Mouse (Mus musculus): ENCODE results near the gene Plcl1. TPM values are rescaled to one million over a fixed set of nuclear protein-coding genes. Genes with fewer than 3 reads are reported as not detected.

The Plcl1 gene
- polyA plus RNA-seq, 1 experiment from 2014 or later: 1.1 TPM

DNA sequence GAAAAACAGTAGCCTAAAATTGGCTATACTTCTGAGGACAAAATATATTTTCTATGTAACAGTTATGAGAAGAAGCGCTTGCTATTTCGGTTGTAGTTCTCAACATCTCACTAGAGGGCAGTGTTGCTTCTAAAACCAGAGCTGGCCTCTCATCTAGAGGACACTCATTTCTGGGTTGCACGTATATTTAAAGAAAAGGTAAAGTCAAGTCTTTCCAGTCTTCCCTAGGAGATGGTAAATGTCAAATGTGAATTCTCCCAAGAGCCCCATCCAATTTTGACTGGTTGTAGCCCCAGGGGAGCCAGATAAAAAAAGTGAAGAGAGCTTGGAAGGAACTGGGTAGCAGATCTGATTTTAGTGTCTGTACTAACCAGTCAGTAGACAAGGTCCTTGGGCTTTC is 1.3 kb upstream of the Plcl1 start:
- 2% methylated on average over 3 of the region's 3 CpGs for WGBS
- Histone ChIP-seq H3K9me3 (ENCODE audit: control insufficient read depth, low read length) (no peaks in the 10 kb centered on the region), H3K27ac (replicated peaks; ENCODE audit: low read depth, low read length) (no peak overlapping the region), H3K4me3 (ENCODE audit: low read depth, low read length) (no peak overlapping the region), H3K9ac (ENCODE audit: low read length) (no peak overlapping the region), H3K4me2 (ENCODE audit: low read depth, severe bottlenecking) (no peak overlapping the region), H3K27me3 (ENCODE audit: control insufficient read depth, insufficient read depth, low read length) (0 out of 2 replicates have a peak, but pooled peaks cover 2% of the 10 kb centered on the region), H3K36me3 (ENCODE audit: control insufficient read depth, insufficient read depth, low read length) (no peaks in the 10 kb centered on the region), H3K4me1 (ENCODE audit: control insufficient read depth, insufficient read depth, low read length) (no peaks in the 10 kb centered on the region)
- ATAC-seq (ENCODE audit: insufficient number of reproducible peaks, low FRiP score, low TSS enrichment, low read depth) (no peak), DNase-seq (ENCODE audit: low spot score) (peak; percentile 56)

DNA sequence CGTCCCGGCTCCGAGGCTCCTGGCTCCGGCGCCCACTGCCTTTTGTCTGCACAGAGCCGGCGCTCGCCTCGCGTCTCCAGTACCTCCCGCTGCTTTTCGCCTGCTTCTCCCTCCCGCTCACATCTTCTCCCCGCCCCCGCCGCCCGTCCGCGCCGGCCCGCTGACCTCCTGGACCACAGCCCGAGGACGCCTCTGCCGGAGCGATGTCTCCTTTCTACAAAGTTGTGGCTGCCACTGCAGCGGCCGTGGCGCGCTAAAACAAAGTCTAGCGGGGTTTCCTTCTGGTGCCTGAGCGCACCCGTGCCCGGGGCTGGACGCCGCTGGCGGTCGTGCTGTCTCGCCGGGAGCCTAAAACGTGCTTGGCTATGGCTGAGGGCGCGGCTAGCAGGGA is 297 bp downstream of the Plcl1 start:
- Histone ChIP-seq H3K4me2 (ENCODE audit: low read depth, severe bottlenecking) (peak overlapping the region; percentile 94), H3K4me3 (ENCODE audit: low read depth, low read length) (peak overlapping the region; percentile 48), H3K4me1 (ENCODE audit: control insufficient read depth, insufficient read depth, low read length) (no peaks in the 10 kb centered on the region), H3K9ac (ENCODE audit: low read length) (peak overlapping the region; percentile 28), H3K36me3 (ENCODE audit: control insufficient read depth, insufficient read depth, low read length) (no peaks in the 10 kb centered on the region), H3K9me3 (ENCODE audit: control insufficient read depth, low read length) (no peaks in the 10 kb centered on the region), H3K27me3 (ENCODE audit: control insufficient read depth, insufficient read depth, low read length) (0 out of 2 replicates have a peak, but pooled peaks cover 2% of the 10 kb centered on the region), H3K27ac (replicated peaks; ENCODE audit: low read depth, low read length) (no peak overlapping the region)
- DNase-seq (ENCODE audit: low spot score): no peak
- under 1% methylated on average over 42 of the region's 42 CpGs for WGBS
- peak; percentile 48 for ATAC-seq (ENCODE audit: insufficient number of reproducible peaks, low FRiP score, low TSS enrichment, low read depth)

DNA sequence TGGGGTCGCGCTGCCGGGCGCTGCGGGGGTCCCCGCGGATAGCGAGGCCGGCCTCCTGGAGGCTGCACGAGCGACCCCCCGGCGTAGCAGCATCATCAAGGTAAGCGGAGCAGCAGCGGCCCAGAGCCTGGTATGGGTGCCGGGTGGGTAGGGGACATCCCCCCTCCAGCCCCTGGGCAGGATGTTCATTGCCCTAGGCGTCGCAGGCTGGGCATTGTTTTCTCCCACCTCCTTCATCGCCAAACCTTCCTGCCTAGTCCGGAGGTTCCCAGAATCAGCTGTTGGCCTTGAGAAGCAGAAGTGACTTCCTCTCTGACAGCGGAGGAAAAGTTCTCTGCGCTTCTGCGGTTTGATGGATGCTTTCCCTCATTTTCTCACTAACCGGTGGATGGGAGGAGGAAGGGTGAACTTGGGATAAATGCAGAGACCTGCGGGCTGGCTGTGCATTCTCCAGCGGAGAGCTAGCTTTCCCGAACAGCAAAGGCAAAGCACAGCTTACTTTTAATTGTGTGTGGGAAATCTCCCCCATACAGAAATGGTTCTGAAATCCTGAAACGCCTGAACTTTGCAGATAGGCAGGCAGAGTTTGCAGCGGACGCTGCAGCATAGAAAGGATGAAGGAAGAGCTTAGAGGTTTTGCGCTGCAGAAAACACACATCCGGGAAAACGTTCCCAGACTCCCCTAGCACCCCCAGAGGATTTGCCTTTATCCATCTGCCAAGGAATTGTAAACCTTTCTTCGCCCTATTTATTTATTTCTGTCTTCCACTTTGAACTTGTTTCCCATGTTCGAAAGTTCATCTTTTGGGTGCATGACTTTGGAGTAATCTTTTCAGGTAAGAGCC is 1.0 kb downstream of the Plcl1 start:
- H3K9ac ChIP-seq (ENCODE audit: low read length): peak overlapping the region; percentile 28
- no peak overlapping the region for H3K27ac ChIP-seq (replicated peaks; ENCODE audit: low read depth, low read length)
- H3K4me3 ChIP-seq (ENCODE audit: low read depth, low read length): peak overlapping the region; percentile 48
- no peaks in the 10 kb centered on the region for H3K36me3 ChIP-seq (ENCODE audit: control insufficient read depth, insufficient read depth, low read length)
- H3K4me2 ChIP-seq (ENCODE audit: low read depth, severe bottlenecking): peak overlapping the region; percentile 94
- H3K4me1 ChIP-seq (ENCODE audit: control insufficient read depth, insufficient read depth, low read length): no peaks in the 10 kb centered on the region
- DNase-seq (ENCODE audit: low spot score) (peak; percentile 47), ATAC-seq (ENCODE audit: insufficient number of reproducible peaks, low FRiP score, low TSS enrichment, low read depth) (no peak)
- 0 out of 2 replicates have a peak, but pooled peaks cover 2% of the 10 kb centered on the region for H3K27me3 ChIP-seq (ENCODE audit: control insufficient read depth, insufficient read depth, low read length)
- WGBS: 3% methylated on average over 34 of the region's 35 CpGs
- H3K9me3 ChIP-seq (ENCODE audit: control insufficient read depth, low read length): no peaks in the 10 kb centered on the region

DNA sequence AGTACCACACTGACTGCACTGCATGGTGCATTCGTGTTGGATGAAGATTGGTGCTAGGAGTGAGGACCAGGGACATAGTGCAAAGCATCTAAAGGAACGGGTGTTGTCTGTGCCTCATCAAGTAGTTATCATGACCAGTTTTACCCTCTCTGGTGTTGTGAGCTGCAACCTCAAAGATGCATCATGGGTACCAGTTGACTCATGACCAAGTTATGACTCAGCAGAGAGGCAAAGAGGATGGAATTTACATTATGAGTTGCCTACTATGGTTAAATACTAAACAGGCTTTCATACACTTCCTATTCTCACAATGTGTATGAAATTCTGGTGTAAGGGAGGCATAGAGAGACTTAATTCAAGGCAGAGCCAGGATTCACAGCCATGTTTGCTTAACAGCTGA is 4.9 kb downstream of the Plcl1 start:
- Histone ChIP-seq H3K27ac (replicated peaks; ENCODE audit: low read depth, low read length) (no peak overlapping the region), H3K36me3 (ENCODE audit: control insufficient read depth, insufficient read depth, low read length) (no peaks in the 10 kb centered on the region), H3K9me3 (ENCODE audit: control insufficient read depth, low read length) (no peaks in the 10 kb centered on the region), H3K4me3 (ENCODE audit: low read depth, low read length) (no peak overlapping the region), H3K4me1 (ENCODE audit: control insufficient read depth, insufficient read depth, low read length) (no peaks in the 10 kb centered on the region), H3K9ac (ENCODE audit: low read length) (no peak overlapping the region), H3K4me2 (ENCODE audit: low read depth, severe bottlenecking) (no peak overlapping the region), H3K27me3 (ENCODE audit: control insufficient read depth, insufficient read depth, low read length) (0 out of 2 replicates have a peak, but pooled peaks cover 2% of the 10 kb centered on the region)
- DNase-seq (ENCODE audit: low spot score) (no peak), ATAC-seq (ENCODE audit: insufficient number of reproducible peaks, low FRiP score, low TSS enrichment, low read depth) (no peak)
- 80% methylated on average over 2 of the region's 2 CpGs for WGBS

DNA sequence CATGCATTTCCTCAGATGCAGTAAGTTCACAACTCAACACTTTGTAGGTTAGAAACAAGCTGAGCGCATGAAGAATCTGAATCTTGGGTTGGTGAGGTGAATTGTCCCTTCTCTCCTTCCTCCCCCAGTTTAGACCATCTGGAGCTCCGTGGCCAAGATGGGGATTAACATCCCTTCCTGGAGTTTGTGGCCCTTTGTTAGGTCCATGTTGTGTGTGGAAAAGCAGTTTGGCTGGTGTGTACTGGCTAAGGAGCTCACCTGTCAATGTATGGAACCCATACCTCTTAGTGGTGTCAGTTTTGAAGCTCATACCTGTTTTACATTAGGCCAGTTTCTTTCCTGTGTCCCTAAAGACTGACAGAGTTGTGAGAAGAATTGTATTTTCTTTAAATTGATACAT is 5.4 kb downstream of the Plcl1 start:
- H3K4me1 ChIP-seq (ENCODE audit: control insufficient read depth, insufficient read depth, low read length): no peaks in the 10 kb centered on the region
- 87% methylated on average over 2 of the region's 2 CpGs for WGBS
- DNase-seq (ENCODE audit: low spot score) (no peak), ATAC-seq (ENCODE audit: insufficient number of reproducible peaks, low FRiP score, low TSS enrichment, low read depth) (no peak)
- no peaks in the 10 kb centered on the region for H3K36me3 ChIP-seq (ENCODE audit: control insufficient read depth, insufficient read depth, low read length)
- H3K9ac ChIP-seq (ENCODE audit: low read length): no peak overlapping the region
- no peak overlapping the region for H3K4me3 ChIP-seq (ENCODE audit: low read depth, low read length)
- H3K27me3 ChIP-seq (ENCODE audit: control insufficient read depth, insufficient read depth, low read length): 0 out of 2 replicates have a peak, but pooled peaks cover 2% of the 10 kb centered on the region
- no peaks in the 10 kb centered on the region for H3K9me3 ChIP-seq (ENCODE audit: control insufficient read depth, low read length)
- no peak overlapping the region for H3K4me2 ChIP-seq (ENCODE audit: low read depth, severe bottlenecking)
- no peak overlapping the region for H3K27ac ChIP-seq (replicated peaks; ENCODE audit: low read depth, low read length)

DNA sequence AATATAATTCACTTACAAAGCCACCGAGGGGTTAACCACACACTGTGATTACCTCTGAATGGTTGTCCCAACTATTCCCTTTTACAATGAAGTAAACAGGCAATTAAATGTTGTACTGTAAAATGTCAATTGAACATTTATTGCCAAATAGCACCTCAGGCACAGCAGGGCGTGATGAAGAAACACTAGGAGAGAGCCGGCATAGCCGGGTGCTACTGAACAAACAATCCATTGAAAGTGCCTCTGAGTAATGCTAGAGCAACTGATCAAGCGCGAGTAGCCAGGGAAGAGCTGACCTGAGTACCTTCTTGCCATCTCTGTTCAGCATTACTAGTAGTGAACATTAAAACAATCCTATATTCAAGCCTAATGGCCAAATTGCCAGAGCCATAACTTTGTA is 6.8 kb downstream of the Plcl1 start:
- ATAC-seq (ENCODE audit: insufficient number of reproducible peaks, low FRiP score, low TSS enrichment, low read depth): no peak
- Histone ChIP-seq H3K27ac (replicated peaks; ENCODE audit: low read depth, low read length) (no peak overlapping the region), H3K36me3 (ENCODE audit: control insufficient read depth, insufficient read depth, low read length) (no peaks in the 10 kb centered on the region), H3K4me2 (ENCODE audit: low read depth, severe bottlenecking) (no peak overlapping the region), H3K9me3 (ENCODE audit: control insufficient read depth, low read length) (no peaks in the 10 kb centered on the region), H3K27me3 (ENCODE audit: control insufficient read depth, insufficient read depth, low read length) (no peaks in the 10 kb centered on the region), H3K4me3 (ENCODE audit: low read depth, low read length) (no peak overlapping the region), H3K9ac (ENCODE audit: low read length) (no peak overlapping the region), H3K4me1 (ENCODE audit: control insufficient read depth, insufficient read depth, low read length) (no peaks in the 10 kb centered on the region)
- 40% methylated on average over 6 of the region's 6 CpGs for WGBS
- DNase-seq (ENCODE audit: low spot score): no peak

DNA sequence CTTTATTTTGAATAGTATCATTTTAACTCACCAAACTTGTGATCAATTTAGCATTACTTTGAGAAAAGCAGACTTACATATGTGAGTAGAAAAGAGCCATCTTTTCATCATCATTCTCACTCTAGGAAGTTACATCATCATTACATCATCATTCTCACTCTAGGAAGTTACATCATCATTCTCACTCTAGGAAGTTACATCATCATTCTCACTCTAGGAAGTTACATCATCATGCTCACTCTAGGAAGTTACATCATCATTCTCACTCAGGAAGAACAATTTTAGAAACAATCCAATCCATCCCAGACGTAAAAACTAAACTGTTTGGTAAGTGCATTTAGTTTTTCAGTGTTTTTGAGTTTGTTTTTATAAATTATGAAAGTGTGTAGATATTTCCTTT is 7.8 kb downstream of the Plcl1 start:
- ATAC-seq (ENCODE audit: insufficient number of reproducible peaks, low FRiP score, low TSS enrichment, low read depth) (no peak), DNase-seq (ENCODE audit: low spot score) (no peak)
- no peak overlapping the region for H3K9ac ChIP-seq (ENCODE audit: low read length)
- no peak overlapping the region for H3K27ac ChIP-seq (replicated peaks; ENCODE audit: low read depth, low read length)
- no peaks in the 10 kb centered on the region for H3K4me1 ChIP-seq (ENCODE audit: control insufficient read depth, insufficient read depth, low read length)
- H3K4me3 ChIP-seq (ENCODE audit: low read depth, low read length): no peak overlapping the region
- no peaks in the 10 kb centered on the region for H3K36me3 ChIP-seq (ENCODE audit: control insufficient read depth, insufficient read depth, low read length)
- H3K4me2 ChIP-seq (ENCODE audit: low read depth, severe bottlenecking): no peak overlapping the region
- H3K27me3 ChIP-seq (ENCODE audit: control insufficient read depth, insufficient read depth, low read length): no peaks in the 10 kb centered on the region
- no peaks in the 10 kb centered on the region for H3K9me3 ChIP-seq (ENCODE audit: control insufficient read depth, low read length)
- 89% methylated on average over 1 of the region's 1 CpGs for WGBS

DNA sequence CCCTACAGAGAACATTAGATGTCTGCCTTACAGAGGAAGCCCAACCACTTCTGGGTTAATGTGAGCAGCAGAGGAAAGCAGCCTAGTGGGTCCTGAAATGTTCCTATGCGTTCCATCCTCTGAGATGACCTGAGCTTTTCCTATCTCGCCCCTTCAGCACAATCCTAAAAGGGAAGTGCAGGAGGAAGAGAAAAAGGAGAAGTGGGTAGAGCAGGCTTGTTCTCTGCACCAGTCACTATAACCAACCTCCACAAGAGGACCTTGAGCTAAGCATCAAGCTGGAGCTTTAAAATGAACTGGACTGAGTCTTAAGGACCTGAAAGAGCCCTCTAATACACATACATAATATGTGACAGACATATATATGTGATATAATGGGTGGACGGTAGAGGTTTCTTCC is 13.2 kb downstream of the Plcl1 start:
- WGBS: 90% methylated on average over 3 of the region's 3 CpGs
- ATAC-seq (ENCODE audit: insufficient number of reproducible peaks, low FRiP score, low TSS enrichment, low read depth): no peak

More for the DNA sequence above, 13.2 kb downstream of the Plcl1 start:
- no peaks in the 10 kb centered on the region for H3K36me3 ChIP-seq (ENCODE audit: control insufficient read depth, insufficient read depth, low read length)
- H3K9me3 ChIP-seq (ENCODE audit: control insufficient read depth, low read length): no peaks in the 10 kb centered on the region
- no peaks in the 10 kb centered on the region for H3K4me1 ChIP-seq (ENCODE audit: control insufficient read depth, insufficient read depth, low read length)
- H3K27ac ChIP-seq (replicated peaks; ENCODE audit: low read depth, low read length): no peak overlapping the region
- no peak overlapping the region for H3K4me3 ChIP-seq (ENCODE audit: low read depth, low read length)
- H3K4me2 ChIP-seq (ENCODE audit: low read depth, severe bottlenecking): no peak overlapping the region
- H3K9ac ChIP-seq (ENCODE audit: low read length): no peak overlapping the region
- no peak for DNase-seq (ENCODE audit: low spot score)
- H3K27me3 ChIP-seq (ENCODE audit: control insufficient read depth, insufficient read depth, low read length): no peaks in the 10 kb centered on the region

Measured in limb, embryonic 11.5 days (tissue).